Mouse (Mus musculus): ENCODE measurements around the gene Adamts18.

The Adamts18 gene

DNA sequence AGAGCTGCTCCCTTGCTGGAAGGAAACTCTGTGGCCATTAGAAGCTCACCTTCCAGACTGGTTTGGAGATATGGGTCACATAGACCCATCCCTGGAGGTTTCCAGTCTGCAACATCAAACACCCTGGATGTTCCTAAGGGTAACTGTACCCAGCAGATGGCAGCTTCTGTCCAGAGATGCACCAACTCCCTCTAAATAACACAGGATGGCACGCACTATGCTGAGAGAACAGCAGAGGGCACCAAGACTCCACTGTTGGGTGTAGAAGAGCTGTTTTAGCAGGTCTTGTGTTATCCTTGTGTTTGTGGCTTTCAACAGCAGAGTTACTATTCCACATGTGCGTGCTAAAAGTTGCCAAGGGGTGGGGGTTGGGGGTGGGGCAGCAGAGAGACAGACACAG is 184.0 kb downstream of the Adamts18 start:
- DNase-seq (ENCODE audit: low read depth, low spot score) = peak; percentile 94

DNA sequence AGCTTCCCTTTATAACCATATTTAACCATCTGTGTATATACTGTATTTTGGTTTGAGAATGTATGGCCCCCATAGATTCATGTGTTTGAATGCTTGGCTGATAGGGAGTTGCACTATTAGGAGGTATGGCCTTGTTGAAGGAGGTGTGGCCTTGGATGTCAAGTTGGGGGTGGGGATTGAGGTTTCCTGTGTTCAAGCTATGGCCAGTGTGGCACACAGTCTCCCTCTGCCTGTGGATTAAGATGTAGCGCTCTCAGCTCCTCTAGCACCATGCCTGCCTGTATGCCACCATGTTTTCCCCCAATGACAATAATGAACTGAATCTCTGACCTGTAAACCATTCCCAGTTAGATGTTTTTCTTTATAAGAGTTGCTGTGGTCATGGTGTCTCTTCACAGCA is 188.4 kb downstream of the Adamts18 start:
- DNase-seq (ENCODE audit: low read depth, low spot score) = no peak

DNA sequence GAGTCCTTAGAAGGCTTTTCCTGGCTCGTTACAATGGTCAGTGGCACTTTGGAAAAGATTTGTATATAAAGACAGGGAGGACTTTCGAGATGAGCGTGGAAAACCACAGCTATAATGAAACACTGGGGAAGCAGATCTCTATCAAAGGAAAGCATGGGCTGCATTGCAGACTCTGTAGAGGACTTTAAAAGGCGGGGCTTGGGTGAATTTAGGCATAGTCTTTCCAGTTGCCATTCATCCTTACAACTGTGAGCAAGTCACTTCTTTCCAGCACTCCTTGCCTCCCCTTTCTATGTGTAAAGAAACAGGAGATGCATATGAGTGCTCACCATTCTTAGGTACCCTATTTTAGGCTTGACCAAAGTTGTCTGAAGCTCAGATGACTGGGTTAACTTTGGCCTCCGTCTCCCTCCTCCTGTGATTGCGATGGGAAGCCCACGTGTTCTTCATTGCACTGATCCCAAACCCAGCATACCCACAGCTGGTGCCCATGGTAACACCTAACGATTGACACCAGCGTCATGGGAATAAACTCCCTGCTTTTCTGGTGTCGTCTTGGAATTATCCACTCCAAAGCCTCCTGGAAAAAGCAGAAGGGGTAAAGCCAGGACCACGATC is 191.7 kb downstream of the Adamts18 start:
- no peak for DNase-seq (ENCODE audit: low read depth, low spot score)

DNA sequence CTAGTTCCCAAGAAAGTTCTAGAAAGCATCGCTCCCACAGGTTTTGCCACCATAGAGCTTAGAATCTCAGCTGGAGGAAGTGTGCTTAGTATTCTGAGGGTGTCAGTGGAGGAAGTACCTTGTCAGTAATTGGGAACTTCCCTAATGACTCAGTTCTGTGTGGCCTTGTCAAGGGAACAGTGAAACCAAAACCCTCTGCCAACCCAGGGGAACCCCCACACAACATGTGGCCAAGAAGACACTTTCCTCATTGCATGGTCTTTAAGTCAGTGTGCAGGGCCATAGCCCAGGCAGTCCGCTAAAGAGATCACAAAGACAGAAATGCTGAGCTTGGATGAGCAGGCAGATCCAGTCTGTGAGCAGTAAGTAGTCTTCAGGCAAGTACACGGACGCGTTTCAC is 192.4 kb downstream of the Adamts18 start:
- DNase-seq (ENCODE audit: low read depth, low spot score) = peak; percentile 19

DNA sequence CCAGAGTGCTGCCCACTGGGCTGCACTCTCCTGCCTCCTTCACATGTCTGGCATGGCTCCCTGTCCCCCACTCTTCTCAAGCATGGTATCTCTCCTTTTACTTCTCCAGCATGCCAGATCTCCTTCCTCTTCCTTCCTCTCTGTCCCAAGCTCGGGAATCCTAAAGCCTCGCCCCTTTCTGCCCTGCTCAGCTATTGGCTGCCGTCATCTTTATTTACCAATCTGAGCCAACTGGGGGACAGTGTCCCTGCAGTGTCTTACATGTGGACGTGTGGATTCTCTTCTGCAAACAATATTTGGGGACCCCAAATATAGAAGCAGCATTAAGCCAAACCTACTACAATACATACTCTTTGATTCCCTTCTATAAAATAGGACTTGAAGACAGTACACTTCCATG is 195.4 kb downstream of the Adamts18 start:
- no peak for DNase-seq (ENCODE audit: low read depth, low spot score)

DNA sequence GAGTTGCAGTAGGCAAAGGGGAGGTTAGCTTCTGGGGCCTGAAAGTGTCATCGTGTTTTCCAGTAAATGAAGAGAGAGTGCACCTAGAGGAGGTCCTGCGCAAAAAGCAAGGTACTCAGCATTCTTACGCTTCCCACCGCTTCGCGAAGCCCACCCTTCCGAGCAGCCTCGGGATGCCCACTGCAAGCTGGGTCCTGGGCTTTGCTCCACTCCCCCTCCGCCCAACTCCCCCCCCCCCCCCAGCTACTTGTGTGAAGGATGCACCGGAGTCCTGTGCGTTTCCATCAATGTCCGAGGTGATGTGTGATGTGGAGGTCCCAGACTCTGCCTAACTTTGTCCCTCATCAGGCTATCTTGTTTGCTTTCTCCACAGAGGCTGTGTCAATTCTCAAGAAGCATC is 196.1 kb downstream of the Adamts18 start:
- no peak for DNase-seq (ENCODE audit: low read depth, low spot score)
